Mouse (Mus musculus): Measurements from ENCODE around the gene Luzp1. TPM values are rescaled to one million over a fixed set of nuclear protein-coding genes. Genes with fewer than 3 reads are reported as not detected.

The Luzp1 gene
- polyA plus RNA-seq, 1 experiment: 48.0 TPM

DNA sequence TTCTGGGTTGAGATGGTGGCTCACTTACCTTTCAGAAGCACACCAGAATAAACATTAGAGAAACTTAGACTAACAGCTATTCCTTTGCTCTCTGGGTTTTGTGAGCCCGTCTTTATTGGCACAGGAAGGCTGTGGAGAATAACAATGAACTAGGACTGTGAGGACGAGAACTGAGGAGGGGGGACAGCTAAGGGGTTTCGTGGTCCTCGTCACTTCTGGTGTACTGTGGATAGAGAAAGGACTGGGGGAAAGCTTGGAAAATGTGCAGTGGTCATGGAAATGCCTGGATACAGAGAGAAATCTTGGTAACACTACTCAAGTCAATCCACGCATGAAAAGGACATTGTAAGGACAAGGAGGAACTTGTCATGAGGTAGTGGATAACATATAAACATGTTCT lies 52.3 kb downstream of the Luzp1 start:
- H3K4me1 ChIP-seq (ENCODE audit: control insufficient read depth, insufficient read depth, low read length): peaks cover 5% of the 10 kb centered on the region; the same call in 1 of the 2 replicates
- no peaks in the 10 kb centered on the region for H3K27me3 ChIP-seq (ENCODE audit: control insufficient read depth, insufficient read depth, low read length)
- no peak for DNase-seq
- no peak overlapping the region for H3K27ac ChIP-seq (ENCODE audit: insufficient read depth, low read length)
- no peak overlapping the region for H3K4me3 ChIP-seq (replicated peaks; ENCODE audit: insufficient read depth, low read depth, low read length)
- 74% methylated on average over 5 of the region's 5 CpGs for WGBS
- TF ChIP-seq POLR2A (IDR thresholded peaks at IDR 0.05; ENCODE audit: borderline replicate concordance, insufficient read depth, low read length) (no peak), CTCF (IDR thresholded peaks at IDR 0.05; ENCODE audit: borderline replicate concordance, insufficient read depth, low read depth, low read length) (no peak)

- DNase-seq: no peak
- Histone ChIP-seq H3K4me1 (ENCODE audit: control insufficient read depth, insufficient read depth, low read length) (no peaks in the 10 kb centered on the region), H3K4me3 (replicated peaks; ENCODE audit: insufficient read depth, low read depth, low read length) (no peak overlapping the region), H3K27ac (ENCODE audit: insufficient read depth, low read length) (no peak overlapping the region), H3K27me3 (ENCODE audit: control insufficient read depth, insufficient read depth, low read length) (no peaks in the 10 kb centered on the region)
- WGBS: 88% methylated on average over 2 of the region's 2 CpGs
- TF ChIP-seq CTCF (IDR thresholded peaks at IDR 0.05; ENCODE audit: borderline replicate concordance, insufficient read depth, low read depth, low read length) (no peak), POLR2A (IDR thresholded peaks at IDR 0.05; ENCODE audit: borderline replicate concordance, insufficient read depth, low read length) (no peak)
Observed at GRCm38 (mm10) chr4:136524309-136524708, 54.7 kb downstream of the Luzp1 start.

DNA sequence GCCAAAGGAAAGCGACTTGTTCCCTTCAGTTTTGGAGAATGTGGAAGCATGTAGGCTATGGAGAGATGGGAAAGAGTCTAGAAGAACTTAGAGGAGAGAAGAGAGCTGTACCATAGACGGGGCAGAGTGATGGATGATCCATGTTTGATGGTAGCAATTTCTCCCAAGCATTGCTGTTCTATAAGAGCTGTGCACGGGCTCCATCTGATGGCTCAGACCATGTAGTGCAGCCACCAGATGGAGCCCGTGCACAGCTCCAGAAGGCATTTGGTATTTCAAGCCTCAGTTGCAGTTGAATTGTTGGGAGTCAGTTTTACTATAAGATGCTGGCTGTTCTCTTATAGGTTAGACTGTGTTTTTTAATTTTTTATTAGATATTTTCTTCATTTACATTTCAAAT lies 56.9 kb downstream of the Luzp1 start:
- peak; percentile 59 to 67 for DNase-seq
- Histone ChIP-seq H3K27ac (ENCODE audit: insufficient read depth, low read length) (no peak overlapping the region), H3K27me3 (ENCODE audit: control insufficient read depth, insufficient read depth, low read length) (no peaks in the 10 kb centered on the region), H3K4me1 (ENCODE audit: control insufficient read depth, insufficient read depth, low read length) (no peaks in the 10 kb centered on the region), H3K4me3 (replicated peaks; ENCODE audit: insufficient read depth, low read depth, low read length) (no peak overlapping the region)
- WGBS: 14% methylated on average over 4 of the region's 4 CpGs
- TF ChIP-seq CTCF (IDR thresholded peaks at IDR 0.05; ENCODE audit: borderline replicate concordance, insufficient read depth, low read depth, low read length) (peak; percentile 71; the same call in 1 of the 2 replicates), POLR2A (IDR thresholded peaks at IDR 0.05; ENCODE audit: borderline replicate concordance, insufficient read depth, low read length) (no peak)

DNA sequence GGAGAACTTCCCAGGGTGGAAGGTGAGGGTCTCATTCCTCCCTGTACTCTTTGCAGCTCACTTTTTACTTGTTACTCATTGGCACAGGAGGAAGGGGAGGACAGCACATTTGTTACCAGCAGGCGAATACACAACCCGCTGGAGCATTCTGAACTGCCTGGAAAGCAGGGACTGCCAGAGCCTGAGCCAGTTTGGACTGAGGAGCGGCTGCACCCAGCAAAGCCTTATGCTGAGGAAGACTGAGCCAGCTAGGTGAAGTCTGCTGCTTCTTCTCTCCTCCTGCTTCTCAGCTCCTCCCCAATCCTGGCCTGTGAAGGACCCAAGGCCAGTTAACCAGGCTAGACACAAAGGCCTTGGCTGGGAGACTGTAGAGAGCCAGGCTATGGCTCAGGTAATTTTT lies 75.6 kb downstream of the Luzp1 start:
- peak; percentile 54 to 67 for DNase-seq
- 23% methylated on average over 3 of the region's 3 CpGs for WGBS
- peak overlapping the region; percentile 69 for H3K27ac ChIP-seq (ENCODE audit: insufficient read depth, low read length)
- H3K27me3 ChIP-seq (ENCODE audit: control insufficient read depth, insufficient read depth, low read length): no peaks in the 10 kb centered on the region
- TF ChIP-seq CTCF (IDR thresholded peaks at IDR 0.05; ENCODE audit: borderline replicate concordance, insufficient read depth, low read depth, low read length): no peak
- no peak for TF ChIP-seq POLR2A (IDR thresholded peaks at IDR 0.05; ENCODE audit: borderline replicate concordance, insufficient read depth, low read length)
- H3K4me3 ChIP-seq (replicated peaks; ENCODE audit: insufficient read depth, low read depth, low read length): no peak overlapping the region
- H3K4me1 ChIP-seq (ENCODE audit: control insufficient read depth, insufficient read depth, low read length): peaks cover 23% of the 10 kb centered on the region

GRCm38 (mm10) chr4:136546279-136547045 lies 76.9 kb downstream of the Luzp1 start:
- peaks cover 27% of the 10 kb centered on the region for H3K4me1 ChIP-seq (ENCODE audit: control insufficient read depth, insufficient read depth, low read length)
- H3K4me3 ChIP-seq (replicated peaks; ENCODE audit: insufficient read depth, low read depth, low read length): no peak overlapping the region
- no peak overlapping the region for H3K27ac ChIP-seq (ENCODE audit: insufficient read depth, low read length)
- TF ChIP-seq POLR2A (IDR thresholded peaks at IDR 0.05; ENCODE audit: borderline replicate concordance, insufficient read depth, low read length) (no peak), CTCF (IDR thresholded peaks at IDR 0.05; ENCODE audit: borderline replicate concordance, insufficient read depth, low read depth, low read length) (no peak)
- DNase-seq: no peak
- 69% methylated on average over 3 of the region's 3 CpGs for WGBS
- no peaks in the 10 kb centered on the region for H3K27me3 ChIP-seq (ENCODE audit: control insufficient read depth, insufficient read depth, low read length)

DNA sequence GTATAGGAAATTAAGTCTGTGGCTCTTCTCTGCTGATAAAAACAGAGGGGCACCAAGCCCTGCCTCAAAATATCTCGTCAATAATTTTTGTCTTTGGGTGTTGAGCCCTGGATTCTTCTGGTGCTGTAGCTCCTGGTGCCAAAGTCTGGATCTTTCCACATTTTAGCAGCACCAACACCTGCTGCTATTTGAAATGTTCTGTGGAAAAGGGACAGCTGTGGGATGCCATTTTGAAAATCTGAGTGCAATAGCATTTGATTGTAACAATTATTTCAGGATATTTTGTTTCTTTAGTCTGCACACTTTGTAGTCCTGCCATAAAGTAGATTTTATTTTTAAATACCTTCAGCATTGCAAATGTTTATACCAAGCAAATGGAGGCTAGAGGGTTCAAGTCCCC lies 78.2 kb downstream of the Luzp1 start:
- Histone ChIP-seq H3K27me3 (ENCODE audit: control insufficient read depth, insufficient read depth, low read length) (no peaks in the 10 kb centered on the region), H3K4me3 (replicated peaks; ENCODE audit: insufficient read depth, low read depth, low read length) (no peak overlapping the region), H3K4me1 (ENCODE audit: control insufficient read depth, insufficient read depth, low read length) (peaks cover 27% of the 10 kb centered on the region), H3K27ac (ENCODE audit: insufficient read depth, low read length) (no peak overlapping the region)
- DNase-seq: no peak
- TF ChIP-seq CTCF (IDR thresholded peaks at IDR 0.05; ENCODE audit: borderline replicate concordance, insufficient read depth, low read depth, low read length) (no peak), POLR2A (IDR thresholded peaks at IDR 0.05; ENCODE audit: borderline replicate concordance, insufficient read depth, low read length) (no peak)
- WGBS: 45% methylated on average over 1 of the region's 1 CpGs

GRCm38 (mm10) chr4:136548381-136548801 lies 78.8 kb downstream of the Luzp1 start:
- no peak for TF ChIP-seq CTCF (IDR thresholded peaks at IDR 0.05; ENCODE audit: borderline replicate concordance, insufficient read depth, low read depth, low read length)
- TF ChIP-seq POLR2A (IDR thresholded peaks at IDR 0.05; ENCODE audit: borderline replicate concordance, insufficient read depth, low read length): no peak
- DNase-seq: peak; percentile 56 to 65
- Histone ChIP-seq H3K4me1 (ENCODE audit: control insufficient read depth, insufficient read depth, low read length) (peaks cover 30% of the 10 kb centered on the region), H3K27me3 (ENCODE audit: control insufficient read depth, insufficient read depth, low read length) (no peaks in the 10 kb centered on the region), H3K4me3 (replicated peaks; ENCODE audit: insufficient read depth, low read depth, low read length) (no peak overlapping the region), H3K27ac (ENCODE audit: insufficient read depth, low read length) (no peak overlapping the region)
- WGBS: 17% methylated on average over 1 of the region's 1 CpGs

- Histone ChIP-seq H3K27ac (ENCODE audit: insufficient read depth, low read length) (no peak overlapping the region), H3K4me1 (ENCODE audit: control insufficient read depth, insufficient read depth, low read length) (peaks cover 14% of the 10 kb centered on the region), H3K4me3 (replicated peaks; ENCODE audit: insufficient read depth, low read depth, low read length) (no peak overlapping the region), H3K27me3 (ENCODE audit: control insufficient read depth, insufficient read depth, low read length) (no peaks in the 10 kb centered on the region)
- no peak for DNase-seq
- 12% methylated on average over 1 of the region's 1 CpGs for WGBS
- no peak for TF ChIP-seq POLR2A (IDR thresholded peaks at IDR 0.05; ENCODE audit: borderline replicate concordance, insufficient read depth, low read length)
- TF ChIP-seq CTCF (IDR thresholded peaks at IDR 0.05; ENCODE audit: borderline replicate concordance, insufficient read depth, low read depth, low read length): no peak
Observed at GRCm38 (mm10) chr4:136553108-136553507, 83.5 kb downstream of the Luzp1 start.
